Mouse (Mus musculus) liver, adult 2 months (tissue): ENCODE measurements around the gene Ano2.

ENCODE experiments used
- CTCF ChIP-seq: fragments of 200-500 bp; IDR thresholded peaks from 2 replicates; pipeline ENCODE4 v1.5.1; 2011; ENCODE audit warnings: low read depth, low read length, control low read depth
- POLR2A ChIP-seq: fragments of 200-500 bp; IDR thresholded peaks from 2 replicates; pipeline ENCODE4 v1.6.1; 2011; ENCODE audit warnings: low read length, control low read depth; ENCODE audit not compliant: insufficient read depth; ENCODE audit errors: extremely low read depth

GRCm38 (mm10) chr6:125984050-125984449 lies 293.8 kb downstream of the Ano2 start:
- TF ChIP-seq CTCF (no peak), POLR2A (no peak)
